Mouse (Mus musculus) liver, embryonic 12.5 days (tissue): ENCODE measurements around the gene 4932438H23Rik. TPM values are rescaled to one million over a fixed set of nuclear protein-coding genes. Genes with fewer than 3 reads are reported as not detected.

Experiments used
- ATAC-seq: fragments of 200-750 bp; cut with Nextera tagmentation; 2 replicates; pipeline ENCODE4 v1.8.0; 2017; ENCODE audit warnings: moderate number of reproducible peaks, mild to moderate bottlenecking, moderate library complexity
- H3K27ac ChIP-seq: fragments of 300-500 bp; sonication (generic); 2 replicates; pipeline ENCODE4 v1.5.1; 2016; ENCODE audit warnings: mild to moderate bottlenecking
- H3K27me3 ChIP-seq: fragments of 300-500 bp; sonication (generic); replicated peaks from 2 replicates; pipeline ENCODE4 v1.6.1; 2016; ENCODE audit warnings: mild to moderate bottlenecking, moderate library complexity
- H3K36me3 ChIP-seq: fragments of 300-500 bp; sonication (generic); 2 replicates; pipeline ENCODE4 v1.6.1; 2016; ENCODE audit warnings: mild to moderate bottlenecking, moderate library complexity
- H3K4me1 ChIP-seq: fragments of 300-500 bp; sonication (generic); 2 replicates; pipeline ENCODE4 v1.6.1; 2016
- H3K4me2 ChIP-seq: fragments of 300-500 bp; sonication (generic); 2 replicates; pipeline ENCODE4 v1.6.1; 2016; ENCODE audit warnings: mild to moderate bottlenecking, moderate library complexity
- H3K4me3 ChIP-seq: fragments of 300-500 bp; sonication (generic); 2 replicates; pipeline ENCODE4 v1.5.1; 2016; ENCODE audit warnings: mild to moderate bottlenecking, moderate library complexity
- H3K9ac ChIP-seq: fragments of 300-500 bp; sonication (generic); 2 replicates; pipeline ENCODE4 v1.6.1; 2016; ENCODE audit warnings: mild to moderate bottlenecking, moderate library complexity
- H3K9me3 ChIP-seq: fragments of 300-500 bp; sonication (generic); replicated peaks from 2 replicates; pipeline ENCODE4 v1.6.1; 2016; ENCODE audit warnings: mild to moderate bottlenecking, moderate library complexity
- WGBS: fragments of 180-500 bp; shearing (Covaris S2); methylation state at CpG from one replicate; pipeline ENCODE4 v1.1.7; 2016; ENCODE audit not compliant: insufficient replicate concordance; 5-methylcytosine and 5-hydroxymethylcytosine counted together
- polyA plus RNA-seq: library from polyadenylated mRNA; unstranded; fragments of >200 nt; fragmentation: Nextera tagmentation; extraction: Ambion mirVana; gene quantifications from 2 replicates; pipeline ENCODE4 v1.2.1, GENCODE M21; 2016

The 4932438H23Rik gene
- polyA plus RNA-seq, result not detected in 2 replicates

DNA sequence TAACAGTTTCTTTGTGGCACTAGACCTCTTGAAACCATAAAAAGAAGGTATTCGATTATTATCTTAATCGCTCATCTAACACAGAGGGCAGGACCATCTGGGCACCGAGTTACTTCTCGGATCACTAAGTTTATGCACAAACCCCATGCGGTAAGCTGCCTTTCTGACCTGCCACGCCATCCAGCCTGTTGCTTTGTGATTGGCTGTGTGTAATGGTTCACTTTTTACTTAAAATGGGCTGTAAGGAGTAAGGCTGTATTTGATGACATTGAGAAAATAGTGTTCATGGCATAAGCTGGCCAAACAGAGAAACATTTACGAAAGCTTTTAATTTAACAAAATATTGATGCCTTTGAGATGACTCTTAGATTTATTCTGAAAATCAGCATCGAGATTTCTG is at the start of gene 4932438H23Rik:
4932438H23Rik (minus strand) TSS at position 101 of the 400 bp plus-strand sequence.
- Histone ChIP-seq H3K4me2 (no peak within 1 kb of the TSS), H3K36me3 (no peaks in the 10 kb centered on the region), H3K4me1 (peaks cover 5% of the 10 kb centered on the region; the same call in 1 of the 2 replicates), H3K4me3 (no peak within 1 kb of the TSS), H3K9me3 (no peaks in the 10 kb centered on the region), H3K27me3 (peaks cover 18% of the 10 kb centered on the region), H3K27ac (no peak within 1 kb of the TSS), H3K9ac (no peak within 1 kb of the TSS)
- ATAC-seq, result no peak
- WGBS, result 76% methylated on average over 8 of the region's 8 CpGs

DNA sequence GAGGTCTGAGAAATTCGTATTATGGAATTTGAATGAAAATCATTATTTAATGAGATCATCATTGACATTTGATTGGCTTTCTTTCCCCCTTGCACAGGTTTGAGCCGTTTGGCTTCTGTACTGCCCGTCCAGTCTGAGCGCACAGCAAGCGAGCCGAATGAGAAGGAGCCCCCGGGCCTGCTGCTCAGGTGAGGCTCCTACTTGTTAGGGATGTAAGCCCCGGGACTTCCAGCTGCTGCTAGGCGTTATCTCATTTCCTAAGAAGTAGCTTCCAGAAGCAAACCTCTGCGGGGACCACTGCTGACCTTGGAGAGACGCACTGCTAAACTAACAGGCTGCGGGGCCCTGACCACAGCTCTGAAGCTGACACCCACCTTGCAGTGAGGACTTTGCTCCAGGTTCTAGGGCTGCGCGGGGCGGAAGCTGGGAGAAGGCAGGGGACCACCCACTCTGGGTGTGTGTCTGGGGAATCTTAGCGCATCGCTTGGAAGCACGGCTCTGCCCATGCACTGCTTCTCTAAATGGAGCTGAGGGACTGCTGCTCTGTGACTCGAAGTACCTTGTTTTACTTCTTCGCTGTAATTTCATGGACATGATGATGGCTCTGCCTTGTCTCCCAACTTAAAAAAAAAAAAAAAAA is 46.2 kb upstream of the 4932438H23Rik start:
- 53% methylated on average over 20 of the region's 20 CpGs for WGBS
- peaks cover 56% of the 10 kb centered on the region for H3K27me3 ChIP-seq
- no peaks in the 10 kb centered on the region for H3K4me1 ChIP-seq
- no peak for ATAC-seq
- no peak overlapping the region for H3K4me2 ChIP-seq
- H3K9me3 ChIP-seq, result no peaks in the 10 kb centered on the region
- no peak overlapping the region for H3K27ac ChIP-seq
- H3K4me3 ChIP-seq, result no peak overlapping the region
- no peak overlapping the region for H3K9ac ChIP-seq
- no peaks in the 10 kb centered on the region for H3K36me3 ChIP-seq

DNA sequence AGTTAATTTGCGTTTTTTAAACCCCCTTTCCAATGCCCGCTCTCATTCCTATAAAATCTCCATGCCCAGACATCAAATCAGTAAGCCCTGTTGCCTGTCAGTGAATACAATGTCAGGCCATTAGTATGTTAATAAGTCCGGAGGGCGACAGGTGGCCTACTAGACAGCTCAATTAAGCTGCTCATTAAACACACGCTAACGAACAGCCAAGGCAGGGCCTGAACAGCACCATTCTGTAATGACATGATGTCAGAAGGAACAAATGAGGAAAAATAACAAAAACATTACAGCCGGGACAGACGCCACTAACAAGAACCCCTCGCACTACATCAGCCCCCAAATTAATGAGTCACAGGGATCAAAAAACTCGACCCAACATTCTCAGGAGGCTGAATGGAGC is 45.5 kb upstream of the 4932438H23Rik start:
- Histone ChIP-seq H3K9ac (no peak overlapping the region), H3K4me3 (no peak overlapping the region), H3K9me3 (no peaks in the 10 kb centered on the region), H3K4me2 (no peak overlapping the region), H3K36me3 (no peaks in the 10 kb centered on the region), H3K27ac (no peak overlapping the region), H3K4me1 (no peaks in the 10 kb centered on the region), H3K27me3 (peaks cover 56% of the 10 kb centered on the region)
- 51% methylated on average over 10 of the region's 10 CpGs for WGBS
- no peak for ATAC-seq

DNA sequence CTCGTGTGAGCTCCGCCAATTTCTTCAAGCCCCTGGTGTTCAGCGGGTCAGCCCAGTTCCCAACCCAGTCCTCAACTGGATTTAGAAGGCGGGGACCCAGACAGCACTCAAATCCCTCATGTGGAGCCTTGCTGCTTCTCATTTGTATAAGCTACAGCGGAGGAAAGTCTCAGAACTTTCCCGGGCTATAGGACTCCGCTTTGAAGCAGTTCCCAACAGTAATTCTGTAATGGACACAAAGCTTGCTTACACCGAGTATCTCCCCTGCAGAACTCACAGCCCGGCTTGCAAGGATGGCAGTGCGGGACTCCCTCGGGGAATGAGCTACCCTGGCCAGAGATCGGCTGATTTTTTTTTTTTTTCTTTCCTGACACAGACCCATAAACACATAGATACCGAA is 45.1 kb upstream of the 4932438H23Rik start:
- 29% methylated on average over 13 of the region's 13 CpGs for WGBS
- Histone ChIP-seq H3K9ac (no peak overlapping the region), H3K9me3 (no peaks in the 10 kb centered on the region), H3K27ac (no peak overlapping the region), H3K27me3 (peaks cover 56% of the 10 kb centered on the region), H3K4me2 (no peak overlapping the region), H3K4me1 (no peaks in the 10 kb centered on the region), H3K36me3 (no peaks in the 10 kb centered on the region), H3K4me3 (no peak overlapping the region)
- ATAC-seq, result no peak

DNA sequence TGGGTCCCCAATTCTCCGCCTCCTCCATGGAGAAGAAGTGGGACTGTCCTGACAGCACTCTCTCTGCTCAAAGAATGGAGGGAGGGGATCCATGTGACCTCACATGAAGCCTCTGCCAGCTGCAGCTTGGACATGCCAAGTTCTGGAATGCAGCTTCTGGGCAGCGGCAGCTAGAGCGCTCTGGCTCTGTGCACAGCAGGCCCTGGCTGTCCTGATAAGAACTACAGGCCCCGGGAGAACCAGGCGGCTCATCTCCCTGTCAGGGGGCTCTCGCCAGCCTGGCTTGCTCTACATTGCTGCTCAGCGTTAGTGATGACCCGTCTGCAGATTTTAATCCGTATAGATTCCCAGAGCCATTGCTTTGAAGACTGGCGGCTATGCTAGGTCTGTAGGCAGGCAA is 44.6 kb upstream of the 4932438H23Rik start:
- H3K4me2 ChIP-seq, result no peak overlapping the region
- H3K9ac ChIP-seq, result no peak overlapping the region
- H3K27ac ChIP-seq, result no peak overlapping the region
- ATAC-seq, result no peak
- H3K9me3 ChIP-seq, result no peaks in the 10 kb centered on the region
- peaks cover 61% of the 10 kb centered on the region for H3K27me3 ChIP-seq
- no peaks in the 10 kb centered on the region for H3K36me3 ChIP-seq
- WGBS, result 18% methylated on average over 10 of the region's 10 CpGs
- no peaks in the 10 kb centered on the region for H3K4me1 ChIP-seq
- no peak overlapping the region for H3K4me3 ChIP-seq

DNA sequence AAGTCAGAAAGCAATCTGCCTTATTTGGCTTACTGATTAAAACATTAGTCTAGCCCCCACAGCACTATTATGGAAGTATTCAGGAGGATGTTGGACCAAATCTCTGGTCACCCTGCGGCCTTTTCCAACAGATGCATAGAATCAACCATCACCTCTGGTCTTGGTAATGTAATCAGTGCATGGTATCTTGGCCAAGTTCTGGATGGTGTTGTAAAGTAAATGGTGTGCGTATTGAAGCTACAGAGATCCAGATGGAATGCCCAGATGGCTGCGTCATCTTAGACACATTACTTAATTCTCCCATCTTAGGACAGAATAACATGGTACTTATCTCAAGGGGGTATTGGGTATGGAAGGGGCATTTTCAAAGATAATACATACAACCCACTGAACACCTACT is 43.8 kb upstream of the 4932438H23Rik start:
- H3K9me3 ChIP-seq, result no peaks in the 10 kb centered on the region
- H3K4me1 ChIP-seq, result no peaks in the 10 kb centered on the region
- WGBS, result 68% methylated on average over 3 of the region's 3 CpGs
- H3K36me3 ChIP-seq, result no peaks in the 10 kb centered on the region
- no peak overlapping the region for H3K4me3 ChIP-seq
- H3K27me3 ChIP-seq, result peaks cover 61% of the 10 kb centered on the region
- no peak for ATAC-seq
- no peak overlapping the region for H3K9ac ChIP-seq
- H3K27ac ChIP-seq, result no peak overlapping the region
- no peak overlapping the region for H3K4me2 ChIP-seq

DNA sequence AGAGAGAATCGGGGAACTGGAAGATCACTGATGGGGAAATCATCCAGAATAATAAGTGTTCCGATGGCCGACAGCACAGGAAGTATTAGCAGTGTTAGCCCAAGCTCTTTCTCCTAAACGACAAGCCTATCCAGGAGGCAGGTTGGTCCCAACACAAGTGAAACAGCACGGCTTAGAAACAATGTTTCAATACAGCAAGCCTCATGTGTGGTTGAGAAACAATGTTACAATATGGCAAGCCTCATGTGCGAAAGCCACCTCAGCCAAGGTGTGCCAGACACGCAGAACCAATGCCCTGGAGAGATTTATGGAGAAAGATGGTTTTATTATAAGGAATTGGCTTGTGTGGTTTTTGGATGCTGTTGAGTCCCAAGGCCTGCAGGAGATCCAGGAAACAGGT is 43.2 kb upstream of the 4932438H23Rik start:
- 76% methylated on average over 7 of the region's 7 CpGs for WGBS
- peaks cover 61% of the 10 kb centered on the region for H3K27me3 ChIP-seq
- no peak overlapping the region for H3K4me2 ChIP-seq
- no peak overlapping the region for H3K4me3 ChIP-seq
- no peak overlapping the region for H3K9ac ChIP-seq
- ATAC-seq, result no peak
- no peak overlapping the region for H3K27ac ChIP-seq
- H3K9me3 ChIP-seq, result no peaks in the 10 kb centered on the region
- H3K4me1 ChIP-seq, result no peaks in the 10 kb centered on the region
- no peaks in the 10 kb centered on the region for H3K36me3 ChIP-seq

DNA sequence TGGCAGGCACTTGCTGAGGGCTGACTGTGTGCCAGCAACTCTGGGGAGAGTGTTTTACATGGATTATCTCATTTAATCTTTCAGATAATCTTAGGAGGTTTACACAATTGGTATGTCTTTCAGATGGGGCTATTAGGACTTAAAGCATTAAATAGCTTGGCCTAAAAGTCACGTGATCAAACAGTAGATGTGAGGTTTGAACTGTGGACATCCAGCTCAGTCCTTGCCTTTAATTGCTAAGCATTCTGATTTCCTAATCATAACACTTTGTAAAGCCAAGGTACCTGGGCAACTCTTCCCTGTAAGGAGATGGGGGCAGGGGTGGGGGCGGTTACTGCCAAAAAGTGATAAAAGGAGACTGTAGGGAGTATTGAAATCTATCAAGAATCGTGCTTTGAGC is 41.7 kb upstream of the 4932438H23Rik start:
- Histone ChIP-seq H3K27ac (no peak overlapping the region), H3K9ac (no peak overlapping the region), H3K9me3 (no peaks in the 10 kb centered on the region), H3K4me3 (no peak overlapping the region), H3K4me2 (no peak overlapping the region), H3K4me1 (no peaks in the 10 kb centered on the region), H3K27me3 (peaks cover 59% of the 10 kb centered on the region), H3K36me3 (no peaks in the 10 kb centered on the region)
- WGBS, result 62% methylated on average over 3 of the region's 3 CpGs
- ATAC-seq, result no peak

DNA sequence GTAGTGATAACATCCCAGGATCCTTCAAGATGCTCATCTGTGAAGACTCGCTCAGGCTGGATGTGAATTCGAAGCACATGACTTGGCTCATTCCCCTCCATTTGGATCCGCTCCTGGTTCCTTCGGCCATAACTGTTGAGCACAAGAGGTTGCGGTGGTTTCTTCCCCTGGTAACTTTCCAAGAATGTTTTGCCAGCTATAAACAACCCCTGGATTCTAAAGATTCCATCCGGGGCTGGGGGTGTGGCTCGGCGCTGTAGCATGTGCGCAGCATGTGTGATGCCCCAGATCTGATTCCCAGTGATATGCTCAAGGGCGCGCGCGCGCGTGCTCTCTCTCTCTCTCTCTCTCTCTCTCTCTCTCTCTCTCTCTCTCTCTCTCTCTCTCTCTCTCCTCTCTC is 35.0 kb upstream of the 4932438H23Rik start:
- no peak overlapping the region for H3K4me3 ChIP-seq
- H3K9me3 ChIP-seq, result no peaks in the 10 kb centered on the region
- H3K27me3 ChIP-seq, result peaks cover 28% of the 10 kb centered on the region; the same call in 1 of the 2 replicates
- H3K9ac ChIP-seq, result no peak overlapping the region
- no peaks in the 10 kb centered on the region for H3K4me1 ChIP-seq
- no peak overlapping the region for H3K4me2 ChIP-seq
- ATAC-seq, result no peak
- 84% methylated on average over 15 of the region's 15 CpGs for WGBS
- no peaks in the 10 kb centered on the region for H3K36me3 ChIP-seq
- no peak overlapping the region for H3K27ac ChIP-seq

DNA sequence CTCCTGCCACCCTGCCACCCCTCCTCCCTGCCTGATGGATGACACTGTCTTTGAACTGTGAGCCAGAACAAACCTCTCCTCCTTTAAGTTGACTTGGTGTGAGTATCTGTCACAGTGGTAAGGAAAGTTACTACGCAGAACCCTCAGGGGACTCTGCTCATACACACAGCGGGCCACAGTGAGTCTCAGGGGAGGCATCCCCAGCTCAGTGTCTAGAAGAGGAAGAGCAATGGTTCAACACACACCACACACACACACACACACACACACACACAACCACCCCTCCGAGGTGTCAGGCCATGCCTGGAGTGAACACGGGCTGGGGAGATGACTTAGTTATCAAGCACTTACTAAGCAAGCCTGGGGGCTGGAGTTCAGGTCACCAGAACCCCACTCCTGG is 33.5 kb upstream of the 4932438H23Rik start:
- Histone ChIP-seq H3K9ac (no peak overlapping the region), H3K27ac (no peak overlapping the region), H3K27me3 (peaks cover 25% of the 10 kb centered on the region; the same call in 1 of the 2 replicates), H3K36me3 (no peaks in the 10 kb centered on the region), H3K9me3 (no peaks in the 10 kb centered on the region), H3K4me2 (no peak overlapping the region), H3K4me3 (no peak overlapping the region), H3K4me1 (no peaks in the 10 kb centered on the region)
- WGBS, result 82% methylated on average over 4 of the region's 4 CpGs
- ATAC-seq, result no peak

DNA sequence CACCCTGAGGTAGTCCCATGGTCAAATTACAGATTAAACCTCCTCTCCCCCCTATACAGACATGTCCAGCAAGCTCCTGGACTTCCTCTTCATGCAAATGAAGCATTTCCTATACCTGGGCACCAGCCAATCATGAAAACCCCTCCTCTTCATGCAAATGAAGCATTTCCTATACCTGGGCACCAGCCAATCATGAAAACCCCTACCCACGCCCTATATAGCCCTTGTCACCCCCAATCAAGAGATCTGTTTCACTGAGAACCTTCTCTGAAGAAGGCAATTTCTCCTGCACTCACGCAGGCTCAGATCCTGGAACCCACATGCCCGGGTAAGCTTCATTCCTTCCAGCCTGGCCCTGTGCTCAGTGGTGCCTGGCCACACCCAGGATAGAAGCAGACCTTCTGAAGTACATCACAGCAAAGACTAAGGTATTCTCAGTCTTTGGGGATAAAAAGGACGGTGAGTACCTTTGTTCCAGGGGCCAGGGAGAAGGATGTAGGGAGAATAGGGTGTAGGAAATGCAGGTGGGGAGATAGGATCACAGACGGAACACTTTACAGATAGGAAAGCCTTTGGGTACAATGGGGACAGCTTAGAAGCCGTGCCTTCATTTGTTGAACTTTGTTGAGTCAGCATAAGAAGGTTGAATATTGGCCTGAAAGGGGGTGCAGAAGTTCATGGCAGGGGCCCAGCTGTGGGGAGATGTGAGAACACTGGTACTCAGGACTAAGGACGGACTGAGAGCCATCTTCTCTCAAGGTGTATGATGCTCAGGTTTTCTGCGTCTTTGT is 32.0 kb upstream of the 4932438H23Rik start:
- 62% methylated on average over 8 of the region's 8 CpGs for WGBS

DNA sequence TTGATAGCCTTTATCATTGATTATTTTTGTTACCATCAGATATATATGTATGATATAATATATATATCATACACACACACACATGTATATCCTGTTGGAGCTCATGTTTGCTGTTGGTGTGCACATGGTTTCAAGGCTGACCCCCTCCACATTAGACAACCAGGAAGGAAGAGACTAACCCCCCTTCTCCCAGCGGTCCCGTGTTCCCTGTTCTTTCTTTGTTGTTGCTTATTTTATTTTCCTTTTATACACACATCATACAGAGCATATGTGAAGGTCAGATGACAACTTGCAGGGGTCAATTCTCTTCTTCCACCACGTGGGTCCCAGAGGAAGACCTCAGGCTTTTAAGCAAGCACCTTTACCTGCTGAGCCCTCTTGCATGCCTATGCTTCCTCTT is 29.3 kb upstream of the 4932438H23Rik start:
- ATAC-seq, result no peak
- H3K4me2 ChIP-seq, result no peak overlapping the region
- peaks cover 23% of the 10 kb centered on the region; the same call in 1 of the 2 replicates for H3K27me3 ChIP-seq
- H3K4me1 ChIP-seq, result no peaks in the 10 kb centered on the region
- WGBS, result 64% methylated on average over 3 of the region's 3 CpGs
- H3K9me3 ChIP-seq, result no peaks in the 10 kb centered on the region
- H3K4me3 ChIP-seq, result no peak overlapping the region
- H3K27ac ChIP-seq, result no peak overlapping the region
- no peaks in the 10 kb centered on the region for H3K36me3 ChIP-seq
- H3K9ac ChIP-seq, result no peak overlapping the region

More for the DNA sequence above, 32.0 kb upstream of the 4932438H23Rik start:
- H3K36me3 ChIP-seq, result no peaks in the 10 kb centered on the region
- no peaks in the 10 kb centered on the region for H3K9me3 ChIP-seq
- H3K27ac ChIP-seq, result no peak overlapping the region
- no peak overlapping the region for H3K9ac ChIP-seq
- no peak for ATAC-seq
- H3K27me3 ChIP-seq, result peaks cover 22% of the 10 kb centered on the region; the same call in 1 of the 2 replicates
- no peak overlapping the region for H3K4me2 ChIP-seq
- H3K4me1 ChIP-seq, result no peaks in the 10 kb centered on the region
- no peak overlapping the region for H3K4me3 ChIP-seq
